Mouse (Mus musculus): ENCODE measurements around the gene Ptprs.

Ptprs gene

DNA sequence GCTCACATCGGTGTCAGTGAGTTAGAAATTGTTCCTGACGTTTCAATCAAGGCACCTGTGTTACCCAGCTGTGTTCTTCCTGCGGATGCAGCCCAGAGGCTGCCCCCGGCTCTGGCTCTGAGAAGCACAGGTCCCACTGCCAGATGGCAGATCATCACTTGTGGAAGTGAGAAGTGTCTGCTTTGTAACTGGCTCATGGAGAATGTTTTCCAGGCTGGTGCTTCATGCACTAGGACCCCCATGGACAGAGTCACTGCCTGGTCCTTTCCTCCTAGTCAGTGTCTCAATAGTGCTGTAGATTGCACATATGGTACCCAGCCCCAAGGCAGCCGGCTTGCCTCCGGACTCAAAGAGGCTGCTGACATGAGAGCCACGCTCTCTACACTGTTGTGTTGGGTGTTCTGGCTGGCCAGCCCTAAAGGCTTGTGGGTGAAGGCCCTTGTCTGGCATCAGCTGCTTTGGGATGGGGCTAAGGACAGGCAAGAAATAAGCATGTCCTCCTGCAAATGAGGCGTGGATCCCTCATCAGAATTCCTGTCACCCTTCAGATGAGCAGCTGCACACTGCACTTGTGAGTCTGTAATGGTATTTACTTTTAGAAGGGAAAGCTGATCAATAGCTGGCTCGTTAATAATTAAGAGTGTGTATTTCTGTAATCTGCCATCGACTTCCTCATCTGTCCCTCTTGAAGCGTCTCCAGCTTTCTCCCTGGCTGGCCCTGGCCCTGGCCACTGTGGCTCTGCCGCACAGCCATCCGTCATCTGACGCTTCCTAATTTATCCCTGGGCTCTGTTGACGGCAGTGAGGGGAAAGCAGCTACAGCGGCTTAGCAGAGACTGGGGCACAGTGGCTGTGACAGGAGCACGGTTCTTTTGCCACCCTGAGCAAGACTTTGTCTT lies 102.9 kb downstream of the Ptprs start:
- no peak for DNase-seq

DNA sequence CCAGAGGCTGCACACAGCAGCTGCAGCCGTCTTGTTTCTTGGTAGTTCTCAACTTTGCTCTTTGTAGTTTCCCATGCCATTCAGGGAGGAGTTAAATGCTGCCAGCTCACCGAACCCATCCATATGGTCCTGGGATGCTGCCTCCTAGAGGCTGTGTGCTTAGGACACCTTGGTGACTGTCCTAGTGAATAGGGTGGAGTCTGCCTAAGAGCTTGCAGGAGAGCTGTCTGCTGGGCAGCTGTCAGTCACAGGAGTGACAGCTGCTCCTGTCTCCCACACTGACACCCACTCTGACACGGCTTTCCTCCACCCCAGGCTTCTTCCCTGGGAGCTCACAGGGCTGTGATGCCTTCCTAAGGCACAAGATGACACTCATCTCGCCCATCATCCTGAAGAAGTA lies 104.2 kb downstream of the Ptprs start:
- DNase-seq: no peak

DNA sequence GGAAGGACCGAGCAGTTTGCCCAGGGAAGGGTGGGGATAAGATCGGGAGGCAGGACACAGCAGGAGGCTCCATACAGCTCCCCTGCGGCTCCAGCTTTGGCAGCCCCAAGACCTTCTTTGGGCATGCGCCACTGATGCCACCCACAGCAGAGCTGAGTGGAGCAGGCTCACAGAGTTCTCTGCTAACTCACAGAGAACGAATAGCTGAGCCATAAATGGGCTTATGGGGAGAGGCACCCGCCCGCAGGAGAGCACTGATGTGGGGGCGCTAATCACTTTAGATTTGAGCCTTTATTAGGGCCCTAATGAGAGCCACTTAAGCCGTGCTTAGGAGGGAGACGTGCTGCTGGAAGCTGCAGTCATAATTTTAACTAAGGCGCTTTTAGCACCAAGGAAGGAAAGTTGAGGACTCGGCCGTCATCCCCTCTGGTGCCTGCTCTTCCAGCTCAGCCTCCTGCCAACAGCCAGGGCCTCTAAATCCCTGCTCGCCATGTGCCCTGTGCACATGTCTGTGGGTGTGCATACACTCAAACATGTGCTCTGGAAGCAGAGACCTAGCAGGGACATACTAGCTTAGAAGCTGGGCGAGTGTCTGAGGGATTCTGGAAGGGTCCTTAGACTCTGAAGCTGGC lies 105.1 kb downstream of the Ptprs start:
- no peak for DNase-seq

DNA sequence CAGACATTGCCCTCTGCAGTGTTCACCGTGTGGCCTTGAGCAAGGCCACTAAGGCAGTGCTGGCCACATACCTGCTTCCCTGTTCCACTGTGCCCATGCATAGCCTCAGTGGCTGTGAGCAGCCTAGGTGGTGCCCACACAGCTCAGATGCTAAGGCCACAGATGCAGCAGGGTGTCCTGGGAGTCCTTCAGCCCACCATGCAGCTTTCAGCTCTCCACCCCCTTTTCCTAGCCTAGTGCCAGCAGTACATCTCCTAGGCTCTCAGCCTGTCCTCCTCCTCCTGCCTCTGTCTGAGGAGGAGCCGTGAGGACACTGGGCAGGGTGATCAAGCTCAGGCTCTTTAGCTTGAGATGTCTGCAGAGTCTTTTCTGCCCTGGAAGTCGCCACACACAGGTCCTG lies 106.2 kb downstream of the Ptprs start:
- no peak for DNase-seq

DNA sequence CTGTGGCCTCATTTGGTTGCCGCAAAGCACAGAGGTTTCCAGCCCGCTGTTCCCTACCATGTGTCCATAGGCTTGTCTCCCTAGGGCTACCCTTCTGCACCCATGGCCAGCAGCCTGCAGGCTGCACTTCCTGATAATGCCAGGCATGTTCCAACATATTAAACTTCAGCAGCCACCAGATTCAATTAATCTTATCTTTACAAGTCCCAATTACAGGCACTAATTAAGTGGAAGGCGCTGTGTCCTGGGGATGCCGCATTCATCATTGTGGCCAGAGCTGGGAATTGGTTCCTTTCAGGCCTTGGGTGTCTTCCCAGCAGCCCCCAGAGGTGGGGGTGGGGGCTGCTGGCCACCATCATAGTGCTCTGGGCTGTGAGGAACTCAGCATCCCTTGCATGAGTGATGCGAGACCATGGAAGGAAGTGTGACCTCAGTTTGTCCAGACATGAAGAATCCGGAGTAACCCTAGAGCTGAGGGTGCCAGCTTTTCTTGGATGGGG lies 107.9 kb downstream of the Ptprs start:
- no peak for DNase-seq

DNA sequence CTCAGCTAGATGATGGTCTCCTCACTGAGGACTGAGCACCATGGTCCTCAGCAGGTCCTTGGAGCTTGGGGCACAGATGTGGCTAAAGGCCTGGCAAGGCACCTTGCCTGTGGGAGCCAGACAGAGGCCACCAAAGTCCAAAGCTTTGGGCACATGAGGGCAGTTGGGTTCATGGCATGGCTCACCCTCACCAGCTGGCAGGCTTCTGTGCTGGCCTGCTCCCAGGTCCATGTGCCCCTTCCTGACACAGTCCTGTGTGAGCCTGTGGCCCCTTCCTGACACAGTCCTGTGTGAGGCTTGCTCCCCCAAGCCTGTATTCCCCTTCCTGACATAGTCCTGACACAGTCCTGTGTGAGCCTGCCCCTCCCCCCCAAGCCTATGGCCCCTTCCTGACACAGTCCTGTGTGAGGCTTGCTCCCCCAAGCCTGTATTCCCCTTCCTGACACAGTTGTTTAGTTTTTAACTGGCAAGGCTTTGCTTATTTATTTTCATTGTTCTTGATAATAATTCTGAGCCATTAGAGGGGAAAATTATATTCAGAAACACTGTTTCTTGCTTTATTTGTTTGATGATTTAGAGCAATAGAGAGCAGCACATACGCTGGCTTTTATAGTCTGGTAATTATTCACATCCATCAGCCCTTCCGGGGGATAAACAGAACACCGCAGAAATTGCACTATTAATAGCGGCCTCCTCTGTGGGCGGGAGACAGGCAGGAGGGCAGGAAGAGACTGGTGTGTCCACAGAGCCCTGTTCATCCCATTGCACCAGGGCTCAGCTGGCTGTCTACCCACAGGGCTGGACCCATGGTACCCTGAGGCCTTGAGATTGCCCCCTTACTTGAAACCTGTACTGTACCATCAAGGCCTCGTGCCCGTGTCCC lies 110.3 kb downstream of the Ptprs start:
- DNase-seq: peak; percentile 47 to 56

Measured in kidney, postnatal 4 days (tissue).